Mouse (Mus musculus) activated CD4-positive, CD25-positive, alpha-beta regulatory T cell, adult 4 months (primary cell): ENCODE results near the gene Ret. TPM values are rescaled to one million over a fixed set of nuclear protein-coding genes. Genes with fewer than 3 reads are reported as not detected.

ENCODE experiments used
- ATAC-seq: one replicate; pipeline ENCODE4 v1.8.0; 2017
- polyA plus RNA-seq, 2 experiments: library from polyadenylated mRNA; unstranded; fragments of 100-300 nt; shearing (Covaris generic); gene quantifications; one replicate each; pipeline ENCODE4 v1.2.1; 2017

Ret gene
- under 1 TPM; 0.17 to 0.44 TPM for polyA plus RNA-seq

DNA sequence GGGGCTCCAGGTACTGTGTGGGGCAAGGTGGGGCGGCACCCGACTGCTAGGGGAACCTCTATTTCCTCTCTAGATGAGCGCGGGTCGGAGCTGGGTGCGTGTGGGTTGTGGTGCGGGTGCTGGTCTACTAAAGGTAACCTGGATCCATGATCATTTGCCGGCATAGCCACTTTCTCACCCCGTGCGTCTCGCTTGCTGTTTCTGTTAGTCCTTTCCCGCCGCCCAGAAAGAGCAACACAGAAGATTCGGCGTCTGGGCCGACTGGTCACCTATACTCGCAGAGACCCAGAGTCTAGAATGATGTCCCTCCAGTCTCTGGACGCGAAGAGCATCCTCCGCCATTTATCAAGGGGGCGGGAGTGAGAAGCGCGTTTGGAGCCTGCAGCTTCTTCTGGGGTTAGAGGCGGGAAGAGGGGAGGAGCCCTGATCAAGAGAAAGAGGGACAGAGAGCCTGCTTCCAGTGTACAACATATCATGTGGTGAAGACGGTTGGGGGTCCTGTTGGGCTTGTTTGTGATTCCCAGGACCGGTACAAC lies at the start of gene Ret:
Ret (minus strand) TSS at position 279 of the 536 bp plus-strand sequence.
- no peak for ATAC-seq

DNA sequence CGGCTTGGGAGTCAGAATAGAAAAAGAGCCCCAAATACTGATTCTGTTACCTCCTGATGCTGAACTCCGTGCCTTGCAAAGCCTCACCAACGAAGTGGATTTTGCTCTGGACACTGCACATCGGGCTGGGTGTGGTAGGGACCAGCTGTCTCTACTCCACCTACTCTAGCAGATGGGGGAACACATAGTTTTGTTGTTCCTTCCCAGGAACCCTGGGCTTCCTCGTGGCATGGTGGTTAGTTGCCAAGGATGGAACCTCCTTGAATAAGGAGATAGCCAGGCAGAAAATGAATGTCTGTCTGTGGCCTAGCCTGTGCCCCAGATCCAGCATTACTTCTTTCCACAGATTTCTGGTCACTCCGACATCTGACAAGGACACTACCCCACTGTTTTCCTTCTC lies 49.6 kb upstream of the Ret start:
- no peak for ATAC-seq

DNA sequence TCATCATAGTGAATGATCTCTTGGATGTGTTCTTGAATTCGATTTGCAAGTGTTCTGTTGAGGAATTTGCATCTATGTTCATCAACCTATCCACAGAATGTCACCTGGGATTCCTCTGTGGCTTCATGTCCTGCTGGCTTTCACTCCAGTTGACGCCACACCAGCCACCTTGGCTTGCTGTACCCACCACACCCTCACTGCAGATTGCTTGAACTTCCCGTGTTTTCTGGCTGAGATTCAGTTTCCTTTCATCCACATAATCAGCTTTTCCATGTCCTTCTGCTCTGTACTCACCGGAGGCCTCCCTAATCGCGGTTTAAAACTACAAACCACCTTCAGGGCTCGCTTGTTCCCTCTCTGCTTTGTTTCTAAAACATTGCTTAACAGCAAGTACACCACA lies 46.6 kb upstream of the Ret start:
- no peak for ATAC-seq

DNA sequence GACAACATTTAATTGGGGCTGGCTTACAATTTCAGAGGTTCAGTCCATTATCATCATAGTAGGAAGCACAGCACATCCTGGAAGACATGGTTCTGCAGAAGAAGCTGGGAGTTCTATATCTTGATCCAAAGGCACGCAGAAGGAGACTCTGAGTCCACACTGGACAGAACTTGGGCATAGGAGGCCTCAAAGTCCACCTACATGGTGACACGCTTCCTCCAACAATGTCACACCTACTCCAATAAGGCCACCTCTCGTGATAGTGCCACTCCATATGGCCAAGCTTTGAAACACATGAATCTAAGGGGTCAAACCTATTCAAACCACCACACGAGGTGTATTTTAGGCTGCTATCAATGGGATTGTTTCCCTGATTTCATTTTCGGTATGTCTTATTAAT lies 45.4 kb upstream of the Ret start:
- ATAC-seq: no peak

DNA sequence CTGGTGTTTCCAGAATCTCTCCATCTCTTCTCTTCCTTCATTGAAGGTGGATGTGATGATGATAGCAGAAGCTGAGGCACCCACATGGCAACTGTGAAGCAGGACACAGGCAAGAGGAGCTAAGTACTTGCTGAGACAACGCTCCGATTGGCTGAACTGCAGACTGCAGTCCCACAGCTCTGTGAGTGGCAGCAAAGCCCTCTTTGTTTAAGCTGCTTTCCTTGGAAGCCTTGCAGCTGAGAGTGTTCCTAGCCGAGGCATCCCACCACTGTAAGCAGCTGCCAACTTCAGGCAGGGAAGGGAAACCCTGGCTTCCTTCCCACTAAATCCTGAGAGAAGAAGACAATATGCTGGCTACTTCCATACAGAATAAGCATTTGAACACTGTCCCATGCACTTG lies 28.6 kb upstream of the Ret start:
- no peak for ATAC-seq

DNA sequence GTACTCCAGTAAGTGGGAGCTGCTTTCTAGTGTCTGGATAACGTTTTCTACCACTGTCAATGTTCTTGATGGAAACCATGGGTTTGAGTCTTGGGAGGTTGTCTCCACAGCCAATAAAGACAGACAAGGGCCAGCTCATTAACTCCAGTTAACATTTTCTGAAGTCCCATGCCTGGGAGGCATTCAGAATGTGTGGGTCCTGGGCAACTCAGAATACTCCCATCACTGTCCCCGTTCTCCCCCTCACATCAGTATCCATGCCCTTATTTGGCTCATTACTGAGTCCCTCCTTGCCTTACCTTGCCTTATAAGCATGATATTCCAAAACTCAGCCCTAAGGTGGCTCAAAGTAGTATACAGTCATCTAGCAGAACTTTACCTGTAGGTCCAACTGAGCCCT lies 25.0 kb upstream of the Ret start:
- ATAC-seq: no peak

DNA sequence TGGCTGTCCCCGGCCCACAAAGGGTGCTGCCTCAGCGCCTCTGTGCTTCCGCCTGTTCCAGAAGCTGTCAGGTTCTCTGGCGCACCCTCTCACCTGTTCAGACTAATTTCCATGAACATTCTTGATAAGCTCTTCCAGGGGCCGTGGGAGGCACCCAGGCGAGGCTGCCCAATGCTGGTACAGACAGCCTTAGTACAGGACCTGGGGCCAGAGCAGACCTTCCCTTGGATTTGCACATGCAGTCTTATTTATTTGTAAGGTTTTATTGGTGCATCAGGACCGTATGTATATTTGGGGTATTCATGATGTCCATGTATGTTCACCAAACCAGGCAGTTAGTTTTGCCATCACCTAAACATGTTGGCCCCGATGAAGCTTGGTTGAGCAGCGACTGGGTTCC lies 18.2 kb upstream of the Ret start:
- ATAC-seq: no peak

DNA sequence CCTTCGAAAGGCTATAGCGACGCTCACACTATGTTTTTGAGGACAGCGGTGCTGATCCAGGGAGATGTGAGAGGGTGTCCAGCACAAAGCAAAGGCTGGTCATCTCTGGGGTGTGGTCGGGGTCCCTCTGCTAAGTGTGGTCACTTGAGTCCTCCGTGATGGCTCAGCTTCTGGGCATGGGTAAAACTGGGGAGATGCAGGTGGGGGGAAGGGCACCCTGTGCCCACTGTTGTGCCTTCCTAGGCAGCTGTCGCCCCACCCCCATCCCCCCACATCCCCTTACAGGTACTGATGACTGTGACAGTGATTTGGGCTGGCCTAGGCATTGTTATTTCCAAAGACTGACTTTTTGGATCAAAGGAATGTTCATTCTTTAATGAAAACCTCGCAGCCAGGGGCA lies 10.8 kb upstream of the Ret start:
- ATAC-seq: no peak

DNA sequence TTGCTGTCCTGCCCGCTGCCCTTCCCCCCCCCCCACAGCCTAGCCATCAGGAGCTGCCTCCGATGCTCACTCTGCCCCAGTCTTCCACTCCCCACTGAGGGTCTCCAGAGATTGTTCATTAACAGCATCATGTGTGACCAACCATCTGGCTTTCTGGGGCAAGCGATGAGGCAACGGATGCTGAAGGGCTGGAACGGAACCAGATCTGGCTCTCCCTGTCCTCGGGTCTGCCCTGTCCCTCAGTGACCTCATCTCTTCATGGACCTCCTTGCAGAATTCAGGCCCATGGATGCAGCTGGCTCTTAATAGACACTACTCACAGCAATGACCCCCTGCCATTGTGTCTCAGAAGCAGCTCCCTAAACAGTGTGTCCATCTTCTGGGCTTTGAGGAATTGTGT lies 8.9 kb upstream of the Ret start:
- no peak for ATAC-seq

DNA sequence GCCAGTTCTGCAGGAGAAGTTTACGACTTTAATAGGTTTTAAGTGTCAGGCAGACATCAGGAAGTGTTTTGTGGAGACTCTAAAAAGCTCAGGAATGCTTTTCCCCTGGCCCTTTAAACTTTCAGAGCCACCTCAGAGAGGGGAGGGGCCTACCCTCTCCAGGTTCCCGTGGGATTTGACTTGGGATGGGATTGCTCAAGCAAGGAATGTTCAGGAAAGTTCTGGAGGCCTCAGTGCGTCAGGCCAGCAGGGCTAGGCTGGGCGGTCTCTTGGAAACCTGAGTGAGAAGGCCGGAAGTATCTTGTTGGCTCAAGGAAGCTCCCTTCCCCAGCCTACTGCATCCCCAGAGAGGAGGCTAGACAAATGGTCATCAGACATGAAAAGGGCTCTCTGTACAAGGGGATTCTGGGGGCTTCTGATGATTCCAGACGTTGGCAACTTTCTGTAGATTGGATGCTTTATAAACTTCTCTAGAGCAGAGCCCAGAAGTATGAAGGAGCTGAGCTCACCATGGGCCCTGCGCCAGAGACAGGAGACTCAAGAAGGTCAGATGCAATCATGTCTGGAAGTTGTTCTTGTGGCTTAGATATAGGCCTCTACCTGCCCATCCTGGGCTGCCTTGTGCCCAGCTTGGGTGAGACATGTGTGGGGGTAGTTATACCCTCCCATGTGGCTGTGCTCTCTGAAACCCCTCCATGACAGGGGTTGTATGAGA lies 7.8 kb upstream of the Ret start:
- no peak for ATAC-seq

DNA sequence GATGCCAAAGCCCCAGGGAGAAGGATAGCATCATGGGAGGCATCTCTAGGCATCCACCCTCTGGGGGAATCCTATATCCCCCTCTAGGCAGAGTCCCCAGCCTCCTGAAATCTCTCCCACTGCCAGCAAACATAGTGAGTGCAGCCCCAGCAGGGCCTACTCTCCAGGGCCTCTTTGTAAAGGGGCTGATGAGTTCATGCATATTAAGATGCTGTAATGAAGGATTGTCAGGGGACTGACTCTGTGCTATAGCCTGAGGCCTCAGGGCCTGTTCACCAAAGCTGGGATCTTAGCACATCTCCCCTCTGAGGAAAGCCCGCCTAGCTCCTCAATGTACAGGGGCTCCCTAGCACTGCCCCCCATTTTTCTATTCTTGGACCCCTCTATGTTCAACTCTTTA lies 6.6 kb upstream of the Ret start:
- no peak for ATAC-seq

DNA sequence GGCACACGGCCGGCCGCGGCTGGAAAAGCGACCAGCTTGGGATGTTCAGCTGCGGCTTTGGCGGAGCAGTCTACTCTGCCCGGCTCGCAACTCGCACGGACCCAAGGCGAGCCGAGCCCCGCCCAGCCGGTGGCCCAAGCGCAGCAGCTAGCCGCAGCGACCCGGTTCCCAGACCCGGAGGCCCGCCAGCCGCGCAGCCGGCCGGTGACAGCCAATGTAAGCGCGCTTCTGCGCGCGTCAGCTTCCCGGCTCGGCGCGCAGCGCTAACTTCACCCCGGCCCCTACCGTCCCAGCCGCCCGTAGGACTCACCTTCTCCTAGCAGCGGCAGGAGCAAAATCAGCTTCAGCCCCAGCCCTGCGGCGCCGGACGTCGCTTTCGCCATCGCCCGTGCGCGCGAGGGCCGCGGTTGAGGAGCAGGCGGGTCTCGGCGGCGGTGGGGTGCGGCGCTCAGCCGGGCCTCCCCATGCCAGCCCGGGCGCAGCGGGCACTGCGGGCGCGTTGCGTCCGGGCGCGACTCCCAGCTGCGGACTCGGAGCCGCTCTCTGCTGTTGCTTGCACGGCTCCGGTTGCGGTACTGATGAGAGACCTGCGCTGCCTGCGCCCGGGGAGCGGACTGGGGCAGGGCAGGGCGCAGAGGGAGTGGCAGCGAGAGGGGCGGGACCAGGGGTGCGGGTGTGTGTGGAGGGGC lies 623 bp downstream of the Ret start:
- ATAC-seq: peak; percentile 36

DNA sequence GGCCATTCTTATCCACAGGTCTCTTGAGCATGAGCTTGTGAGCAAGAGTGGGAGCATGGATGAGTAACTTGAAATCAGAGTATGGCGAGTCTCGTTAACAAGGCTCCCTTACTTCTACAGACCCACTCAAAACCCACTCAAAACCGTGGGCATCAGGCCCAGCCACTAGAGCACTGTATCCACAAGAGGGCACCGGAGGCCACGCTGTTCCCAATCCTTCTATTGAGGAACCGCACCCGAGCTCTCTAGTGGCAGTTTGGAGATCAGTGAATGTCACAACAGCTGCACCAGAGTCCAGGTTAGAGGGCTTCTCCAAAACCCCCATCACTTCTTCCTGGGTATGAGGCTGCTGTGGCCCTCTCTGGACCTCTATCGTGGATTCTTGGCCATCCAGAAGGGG lies 2.4 kb downstream of the Ret start:
- no peak for ATAC-seq

DNA sequence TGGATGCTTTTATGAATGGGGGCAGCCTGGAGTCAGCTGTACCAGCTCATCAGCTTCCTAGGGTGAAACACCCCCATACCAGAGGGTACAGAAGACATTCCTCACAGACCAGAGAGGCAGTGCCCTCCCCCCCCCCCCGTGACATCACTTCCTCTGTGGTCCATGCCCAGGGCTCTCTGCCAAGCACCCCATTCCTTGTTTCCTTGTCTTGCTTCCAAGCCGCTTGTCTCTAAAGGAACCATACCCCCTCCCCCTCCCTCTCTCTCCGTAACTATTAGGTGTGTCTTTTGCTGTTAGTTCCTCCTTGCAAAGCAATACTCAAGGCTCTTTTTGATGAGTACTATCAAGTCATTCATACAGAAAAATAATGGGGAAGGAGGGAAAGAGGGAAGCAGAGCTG lies 4.6 kb downstream of the Ret start:
- no peak for ATAC-seq

DNA sequence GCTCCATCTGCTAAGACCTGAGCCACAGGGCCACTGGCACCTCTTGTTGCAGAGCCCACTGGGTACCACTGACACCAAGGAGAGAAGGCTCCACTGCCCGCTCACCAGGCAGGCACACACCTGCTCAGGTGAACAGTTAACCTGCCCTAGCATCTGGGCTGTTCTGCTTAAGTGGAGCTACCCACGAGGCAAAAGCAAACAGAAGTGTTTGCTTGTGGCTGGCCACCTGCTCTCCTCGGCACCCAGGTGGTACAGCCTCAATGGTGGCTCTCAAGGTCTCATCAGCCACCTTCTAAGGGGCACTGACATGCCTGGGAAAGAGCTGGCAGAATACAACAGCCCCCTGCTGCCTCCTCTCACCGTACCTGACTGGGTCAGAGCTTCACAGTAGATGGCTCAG lies 5.3 kb downstream of the Ret start:
- ATAC-seq: no peak

DNA sequence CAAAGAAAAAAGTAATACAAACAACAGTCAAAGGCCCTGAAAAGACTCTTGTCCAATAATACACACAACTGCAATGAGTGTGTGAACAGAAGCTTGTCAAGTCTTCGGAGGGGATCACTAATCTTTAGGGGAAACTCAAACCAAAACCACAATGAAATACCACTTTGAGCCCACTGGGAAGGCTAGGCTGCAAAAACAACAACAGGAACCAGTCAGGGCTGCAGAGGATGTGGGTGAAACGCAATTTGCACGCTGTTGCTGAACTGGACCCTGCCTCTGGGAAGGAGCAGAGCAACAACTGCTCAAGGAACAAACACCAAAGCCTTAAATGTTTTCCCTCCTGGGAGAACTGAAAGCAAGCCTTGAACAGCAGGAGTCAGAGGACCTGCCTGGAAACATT lies 7.8 kb downstream of the Ret start:
- no peak for ATAC-seq

DNA sequence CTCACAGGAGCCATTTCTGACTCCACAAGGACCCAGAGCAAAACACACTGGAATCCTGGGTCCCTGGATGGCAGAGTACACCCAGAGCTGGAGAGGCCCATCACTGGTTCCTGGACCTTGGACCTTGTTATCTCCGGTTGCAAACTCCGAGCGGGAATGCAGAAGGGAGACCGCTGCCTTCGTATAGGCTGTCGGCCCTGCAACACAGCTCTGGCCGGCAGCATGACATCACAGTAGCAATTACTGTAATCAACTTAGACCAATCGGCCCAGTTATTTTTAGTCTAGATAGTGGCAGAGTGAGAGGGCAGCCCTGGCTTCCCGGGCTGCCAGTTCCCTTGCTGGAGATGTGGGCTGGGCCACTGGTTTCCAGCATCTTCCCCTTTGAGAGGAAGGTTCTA lies 8.9 kb downstream of the Ret start:
- no peak for ATAC-seq

DNA sequence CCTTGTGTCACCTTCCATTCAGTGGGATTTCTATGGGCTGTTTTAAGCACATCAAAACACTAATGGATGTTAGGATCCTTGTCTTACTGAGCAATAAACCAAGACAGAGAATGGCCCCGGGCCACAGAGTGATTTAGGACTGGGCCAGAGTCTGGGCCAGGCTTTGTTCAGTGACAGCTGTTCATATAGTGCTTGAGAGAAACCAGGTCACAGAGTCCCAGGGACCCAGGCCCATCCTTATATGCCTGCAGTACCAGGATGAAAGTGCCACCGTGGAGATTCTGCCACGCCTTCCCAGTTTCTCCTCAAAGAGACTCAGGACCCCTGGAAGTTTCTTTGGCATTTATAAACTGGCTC lies 10.3 kb downstream of the Ret start:
- no peak for ATAC-seq

DNA sequence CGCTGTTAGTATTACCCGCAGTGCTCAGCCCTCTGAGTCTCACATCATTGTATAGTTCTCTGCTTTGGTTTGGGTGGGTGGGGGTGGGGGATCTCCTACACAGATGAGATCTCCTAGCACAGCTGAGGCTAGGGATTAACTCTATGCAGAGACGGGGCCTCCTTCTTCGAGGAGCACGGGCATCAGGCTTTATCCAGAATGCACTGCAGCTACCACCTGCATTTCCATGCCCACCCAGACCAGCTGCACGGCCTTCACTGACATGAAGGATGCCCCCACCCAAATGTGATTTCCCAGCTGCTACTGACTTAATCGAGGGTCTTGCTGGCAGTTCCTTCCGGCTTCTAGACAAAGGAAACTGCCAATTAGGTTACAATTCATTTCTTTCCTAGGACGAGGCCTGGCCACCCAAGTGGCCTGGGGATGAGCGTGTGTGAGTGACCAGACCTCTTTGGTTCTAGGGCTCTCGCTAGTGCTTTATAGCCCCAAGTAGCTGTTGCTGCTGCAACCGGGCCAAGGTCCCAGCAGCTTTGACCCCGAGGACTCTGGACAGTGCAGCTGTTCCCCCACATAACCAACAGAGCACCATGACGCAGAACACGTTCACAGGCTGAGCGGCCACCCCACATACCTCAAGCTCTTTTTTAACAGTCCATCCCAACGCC lies 10.8 kb downstream of the Ret start:
- ATAC-seq: no peak

DNA sequence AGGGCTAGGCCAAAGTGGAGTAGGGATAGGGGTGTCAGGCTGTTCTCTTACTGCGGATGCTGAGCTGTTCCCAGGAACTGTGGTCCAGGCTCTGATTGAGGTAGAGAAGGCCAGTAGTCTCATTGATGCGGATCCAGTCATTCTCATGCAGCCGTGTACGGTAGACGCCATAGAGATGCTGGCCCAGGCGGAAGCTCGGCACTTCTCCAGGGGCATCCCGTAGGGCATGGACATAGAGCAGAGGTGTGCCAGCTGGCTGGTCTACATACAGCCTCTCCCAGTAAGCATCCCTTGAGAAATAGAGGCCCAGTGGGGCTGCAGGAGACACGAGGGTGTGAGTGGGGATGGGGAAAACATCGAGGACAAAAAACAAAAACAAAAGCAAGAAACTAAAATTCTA lies 13.4 kb downstream of the Ret start:
- ATAC-seq: no peak

DNA sequence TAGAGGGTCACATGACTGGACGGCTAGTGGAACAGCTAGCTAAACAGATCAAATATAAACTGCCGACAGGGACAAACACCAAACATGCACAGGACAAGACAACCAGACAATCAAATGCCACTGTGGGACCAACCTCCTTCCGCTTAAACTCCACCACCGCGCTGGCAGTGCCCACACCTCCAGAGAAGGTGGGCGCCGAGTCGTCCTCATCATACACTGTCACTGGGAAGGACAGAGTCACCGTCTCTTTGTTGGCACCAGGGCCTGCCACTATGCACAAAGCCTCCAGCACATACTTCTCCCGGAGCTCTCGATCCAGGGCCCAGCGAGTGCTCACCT lies 17.5 kb downstream of the Ret start:
- no peak for ATAC-seq

DNA sequence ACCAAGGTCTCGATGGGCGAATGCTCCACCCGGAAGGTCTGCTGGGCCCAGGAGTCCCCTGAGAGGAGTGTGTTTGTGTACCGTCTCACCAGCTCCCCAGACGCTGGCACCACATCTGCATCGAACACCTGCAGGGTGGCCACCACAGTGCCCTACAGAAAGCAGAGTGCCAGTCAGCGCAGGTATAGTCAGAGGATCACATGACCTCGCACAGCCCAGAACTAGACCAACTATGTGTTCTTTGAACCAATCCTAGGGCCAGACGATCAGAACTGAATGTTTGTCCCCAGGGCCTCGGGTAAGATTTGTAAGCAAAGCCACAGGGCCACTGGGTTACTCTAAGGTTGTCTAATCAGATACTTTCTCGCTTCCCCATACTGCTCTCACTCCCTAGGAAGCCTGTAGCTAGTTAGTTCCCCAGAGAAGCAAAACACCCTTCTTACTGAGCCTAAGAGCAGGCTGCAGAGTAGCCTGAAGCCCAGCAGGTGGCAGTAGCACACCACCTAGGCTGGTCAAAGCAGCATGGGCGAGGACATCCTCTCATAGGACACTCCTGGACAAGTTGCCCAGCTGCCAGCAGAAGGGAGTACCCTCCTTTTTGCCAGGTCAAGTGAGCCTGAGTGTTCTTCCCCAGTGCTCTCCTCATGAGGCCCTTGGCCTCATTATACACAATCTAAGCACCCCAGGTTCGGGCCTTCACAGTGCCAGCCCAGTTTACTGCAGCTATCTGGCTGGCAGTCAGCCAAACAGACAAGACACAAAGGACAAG lies 18.0 kb downstream of the Ret start:
- ATAC-seq: peak; percentile 86

DNA sequence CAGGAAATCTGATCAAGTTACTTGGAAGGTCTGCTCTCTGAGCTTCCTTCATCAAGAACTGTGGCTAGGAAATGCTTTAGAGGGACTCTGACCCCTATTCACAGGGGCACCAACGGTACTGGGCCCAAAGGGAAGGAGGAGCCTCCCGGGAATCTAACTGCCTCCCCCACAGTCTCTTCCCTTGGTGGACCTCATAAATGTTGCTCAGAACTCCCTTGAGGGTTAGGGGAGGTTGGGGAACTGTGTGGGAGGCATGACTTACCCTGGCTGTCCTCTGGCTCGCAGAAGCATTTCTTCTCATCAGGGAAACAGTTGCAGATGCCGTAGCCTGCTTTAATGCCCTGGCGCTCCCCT lies 23.6 kb downstream of the Ret start:
- no peak for ATAC-seq
